Mouse (Mus musculus) heart, postnatal 0 days (tissue): ENCODE results near the gene Scin. TPM values are rescaled to one million over a fixed set of nuclear protein-coding genes. Genes with fewer than 3 reads are reported as not detected.
A peak's percentile ranks its signal among the peaks of the same experiment; 100 is the strongest.

ENCODE experiments used
- ATAC-seq: fragments of 200-750 bp; cut with Nextera tagmentation; 2 replicates; pipeline ENCODE4 v1.8.0; 2017; ENCODE audit warnings: low read depth, moderate number of reproducible peaks, moderate library complexity; ENCODE audit not compliant: insufficient read depth
- DNase-seq: peaks from one replicate; pipeline ENCODE4 v3.0.0-alpha.2; 2016; ENCODE audit warnings: low spot score
- H3K27ac ChIP-seq: fragments of 300-500 bp; sonication (generic); 2 replicates; pipeline ENCODE4 v1.5.1; 2014; ENCODE audit warnings: low read depth, mild to moderate bottlenecking
- H3K27me3 ChIP-seq: fragments of 300-500 bp; sonication (generic); 2 replicates; pipeline ENCODE4 v1.6.1; 2014; ENCODE audit warnings: low read length, mixed read lengths; ENCODE audit not compliant: control insufficient read depth, insufficient read depth
- H3K36me3 ChIP-seq: fragments of 300-500 bp; sonication (generic); replicated peaks from 2 replicates; pipeline ENCODE4 v1.6.1; 2014; ENCODE audit warnings: low read length, mixed read lengths; ENCODE audit not compliant: control insufficient read depth, insufficient read depth
- H3K4me1 ChIP-seq: fragments of 300-500 bp; sonication (generic); 2 replicates; pipeline ENCODE4 v1.6.1; 2014; ENCODE audit warnings: antibody characterized with exemption; ENCODE audit not compliant: control insufficient read depth, insufficient read depth
- H3K4me2 ChIP-seq: fragments of 300-500 bp; sonication (generic); 2 replicates; pipeline ENCODE4 v1.6.1; 2014; ENCODE audit warnings: low read depth, mild to moderate bottlenecking, low read length, moderate library complexity
- H3K4me3 ChIP-seq: fragments of 300-500 bp; sonication (generic); 2 replicates; pipeline ENCODE4 v1.5.1; 2014; ENCODE audit warnings: low read depth, low read length
- H3K9ac ChIP-seq: fragments of 300-500 bp; sonication (generic); replicated peaks from 2 replicates; pipeline ENCODE4 v1.6.1; 2014; ENCODE audit warnings: low read depth, low read length, mixed read lengths
- H3K9me3 ChIP-seq: fragments of 300-500 bp; sonication (generic); replicated peaks from 2 replicates; pipeline ENCODE4 v1.6.1; 2016; ENCODE audit warnings: low read length; ENCODE audit not compliant: control insufficient read depth
- CTCF ChIP-seq: IDR thresholded peaks from 2 replicates; pipeline ENCODE4 v1.5.1; 2016; ENCODE audit warnings: antibody characterized with exemption, control low read depth, low read depth
- EP300 ChIP-seq: IDR thresholded peaks from 2 replicates; pipeline ENCODE4 v1.6.1; 2016; ENCODE audit warnings: antibody characterized with exemption, low read depth
- WGBS: fragments of 180-500 bp; shearing (Covaris S2); extraction: QIAGEN DNeasy Blood & Tissue Kit; methylation state at CpG from one replicate; pipeline ENCODE4 v1.1.7; 2014; 5-methylcytosine and 5-hydroxymethylcytosine counted together
- polyA plus RNA-seq: library from polyadenylated mRNA; unstranded; fragments of >200 nt; fragmentation: Nextera tagmentation; extraction: Ambion mirVana; gene quantifications from 2 replicates; pipeline ENCODE4 v1.2.1, GENCODE M21; 2015
- total RNA-seq: library from RNA; depleted of rRNA; stranded (reverse); fragments of >200 nt; gene quantifications from 2 replicates; pipeline ENCODE4 v1.2.3, GENCODE M21; 2014; ENCODE audit warnings: low replicate concordance

Gene Scin
- total and polyA plus RNA-seq, 2 experiments from 2014 or later, result 2.7 TPM

DNA sequence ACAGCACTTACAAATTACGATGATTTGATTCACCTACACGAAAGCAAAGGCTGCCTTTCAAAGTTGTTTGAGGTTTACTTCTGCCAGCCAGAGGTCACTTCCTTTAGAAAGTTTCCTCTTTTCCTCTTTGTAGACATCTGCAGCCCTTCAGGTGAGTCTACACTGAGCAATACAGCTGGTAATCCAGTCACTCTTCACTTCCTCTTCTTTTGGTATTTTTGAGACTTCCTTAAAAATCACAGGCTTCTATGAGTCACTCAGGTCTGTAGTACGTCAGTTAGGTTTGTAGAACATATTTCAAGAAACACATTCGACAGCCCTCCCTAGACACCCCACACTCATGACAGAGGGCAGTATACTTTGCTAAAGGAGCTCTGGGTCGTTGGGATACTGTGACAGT lies 6.7 kb upstream of the Scin start:
- no peaks in the 10 kb centered on the region for H3K4me1 ChIP-seq
- no peak for TF ChIP-seq CTCF
- no peak overlapping the region for H3K27ac ChIP-seq
- no peaks in the 10 kb centered on the region for H3K9me3 ChIP-seq
- ATAC-seq (no peak), DNase-seq (no peak)
- H3K36me3 ChIP-seq, result no peaks in the 10 kb centered on the region
- no peak overlapping the region for H3K4me3 ChIP-seq
- H3K27me3 ChIP-seq, result no peaks in the 10 kb centered on the region
- no peak overlapping the region for H3K9ac ChIP-seq
- H3K4me2 ChIP-seq, result no peak overlapping the region
- WGBS, result 64% methylated on average over 5 of the region's 5 CpGs

DNA sequence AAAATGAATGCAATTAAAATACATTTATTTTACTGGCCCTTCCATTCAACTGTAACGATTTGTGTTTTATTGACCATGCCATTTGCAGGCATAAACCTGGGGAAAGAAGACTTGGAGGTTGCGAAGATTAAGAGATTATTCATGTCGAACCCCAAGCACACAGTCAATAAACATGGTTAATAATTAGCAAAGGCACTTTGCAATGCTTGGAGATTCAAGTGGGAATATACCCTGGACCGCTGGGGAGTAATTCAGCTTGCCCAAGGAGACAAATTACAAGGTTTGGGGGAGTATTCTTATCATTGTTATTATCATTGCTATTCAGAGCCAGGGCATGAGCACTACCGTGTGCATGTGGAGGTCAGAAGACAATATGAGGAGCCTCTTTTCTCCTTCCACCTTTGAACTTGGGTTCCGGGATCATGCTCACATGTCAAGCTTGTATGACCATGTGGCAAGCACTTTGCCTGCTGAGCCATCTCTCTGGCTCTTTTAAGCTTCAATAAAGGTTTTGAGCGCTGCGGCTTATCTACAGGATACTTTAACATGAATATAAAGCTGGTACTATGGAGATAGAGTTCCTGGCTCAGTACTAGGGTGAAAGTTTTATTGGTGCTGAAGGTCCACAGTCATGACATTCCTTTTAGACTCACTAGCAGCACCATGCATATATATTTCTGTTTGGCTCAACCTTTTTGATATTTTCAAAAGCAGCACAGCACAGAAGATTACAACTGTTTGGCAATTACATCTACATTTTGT lies 5.6 kb upstream of the Scin start:
- DNase-seq, result no peak
- Histone ChIP-seq H3K9me3 (no peaks in the 10 kb centered on the region), H3K36me3 (no peaks in the 10 kb centered on the region), H3K9ac (no peak overlapping the region), H3K4me3 (no peak overlapping the region), H3K27me3 (no peaks in the 10 kb centered on the region), H3K4me1 (no peaks in the 10 kb centered on the region), H3K4me2 (no peak overlapping the region), H3K27ac (no peak overlapping the region)
- ATAC-seq, result no peak
- 81% methylated on average over 8 of the region's 8 CpGs for WGBS
- TF ChIP-seq EP300 (no peak), CTCF (no peak)

DNA sequence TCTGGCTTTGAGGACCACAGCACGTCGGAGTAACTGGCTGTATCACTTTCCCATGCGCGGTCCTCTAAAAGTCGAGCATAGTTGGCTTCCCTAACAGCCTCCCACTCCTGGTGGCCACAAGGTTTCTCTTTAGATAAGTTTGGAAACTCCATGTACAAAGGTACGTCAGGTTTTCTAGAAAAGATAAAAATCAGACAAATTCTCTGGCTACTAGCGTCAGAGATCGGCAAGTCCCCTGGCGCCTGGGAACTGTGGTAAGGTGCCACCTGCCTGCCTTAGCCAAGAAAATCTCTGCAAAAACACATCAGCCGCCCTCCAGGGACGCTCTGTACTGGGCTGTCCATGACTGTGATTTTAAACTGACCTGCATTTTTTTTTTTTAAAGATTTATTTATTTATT lies 501 bp upstream of the Scin start:
- no peak for ATAC-seq
- H3K9me3 ChIP-seq, result no peaks in the 10 kb centered on the region
- DNase-seq, result no peak
- WGBS, result 60% methylated on average over 11 of the region's 11 CpGs
- TF ChIP-seq CTCF (no peak), EP300 (no peak)
- no peak overlapping the region for H3K9ac ChIP-seq
- peak overlapping the region; percentile 76 for H3K4me2 ChIP-seq
- no peaks in the 10 kb centered on the region for H3K36me3 ChIP-seq
- H3K27me3 ChIP-seq, result 0 out of 2 replicates have a peak, but pooled peaks cover 5% of the 10 kb centered on the region
- no peak overlapping the region for H3K27ac ChIP-seq
- peak overlapping the region; percentile 52 for H3K4me3 ChIP-seq
- peaks cover 12% of the 10 kb centered on the region; the same call in 1 of the 2 replicates for H3K4me1 ChIP-seq

DNA sequence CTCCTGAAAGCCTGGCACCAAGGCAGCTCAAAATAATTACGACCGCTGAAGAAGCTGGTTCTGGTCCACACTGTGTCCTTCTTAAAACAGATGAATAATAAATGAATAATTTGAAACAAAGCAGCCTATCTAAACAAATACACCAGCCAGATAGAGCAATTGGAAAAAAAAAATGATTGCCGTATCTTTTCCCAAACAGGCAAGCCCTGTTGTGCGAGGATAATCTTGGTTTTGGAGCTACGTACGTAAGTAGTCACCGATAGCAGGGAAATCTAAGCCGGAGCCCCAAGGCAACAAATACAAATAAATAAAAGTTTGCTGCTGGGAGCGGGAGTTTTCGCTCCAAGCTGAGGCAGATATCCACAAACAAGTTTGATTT lies 845 bp downstream of the Scin start:
- Histone ChIP-seq H3K9ac (no peak overlapping the region), H3K36me3 (no peaks in the 10 kb centered on the region), H3K9me3 (no peaks in the 10 kb centered on the region), H3K4me3 (peak overlapping the region; percentile 52), H3K4me1 (peaks cover 12% of the 10 kb centered on the region; the same call in 1 of the 2 replicates), H3K27ac (no peak overlapping the region), H3K4me2 (peak overlapping the region; percentile 76), H3K27me3 (0 out of 2 replicates have a peak, but pooled peaks cover 5% of the 10 kb centered on the region)
- TF ChIP-seq CTCF (no peak), EP300 (no peak)
- DNase-seq, result no peak
- 17% methylated on average over 10 of the region's 10 CpGs for WGBS
- ATAC-seq, result no peak

DNA sequence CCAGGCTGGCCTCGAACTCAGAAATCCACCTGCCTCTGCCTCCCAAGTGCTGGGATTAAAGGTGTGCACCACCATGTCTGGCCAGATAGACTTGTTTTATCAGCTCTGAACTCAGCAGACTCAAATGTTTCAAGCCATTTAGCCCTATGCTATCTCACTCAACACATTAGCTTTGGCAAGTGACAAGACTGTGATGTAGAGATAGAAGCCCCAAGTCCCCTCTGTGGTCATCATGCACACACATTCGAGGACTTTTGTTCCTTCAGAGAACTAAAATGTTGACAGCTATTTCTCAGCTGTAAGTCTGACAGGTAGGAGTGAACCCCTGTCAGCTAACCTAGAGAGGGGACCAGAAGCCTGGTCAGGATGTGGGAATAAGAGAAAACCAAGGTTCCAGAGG lies 15.2 kb downstream of the Scin start:
- no peak overlapping the region for H3K4me3 ChIP-seq
- H3K27ac ChIP-seq, result no peak overlapping the region
- no peaks in the 10 kb centered on the region for H3K4me1 ChIP-seq
- no peak for DNase-seq
- 58% methylated on average over 2 of the region's 2 CpGs for WGBS
- no peak overlapping the region for H3K9ac ChIP-seq
- H3K36me3 ChIP-seq, result no peaks in the 10 kb centered on the region
- H3K4me2 ChIP-seq, result no peak overlapping the region
- no peak for ATAC-seq
- H3K9me3 ChIP-seq, result no peaks in the 10 kb centered on the region
- TF ChIP-seq CTCF (no peak), EP300 (no peak)
- no peaks in the 10 kb centered on the region for H3K27me3 ChIP-seq

DNA sequence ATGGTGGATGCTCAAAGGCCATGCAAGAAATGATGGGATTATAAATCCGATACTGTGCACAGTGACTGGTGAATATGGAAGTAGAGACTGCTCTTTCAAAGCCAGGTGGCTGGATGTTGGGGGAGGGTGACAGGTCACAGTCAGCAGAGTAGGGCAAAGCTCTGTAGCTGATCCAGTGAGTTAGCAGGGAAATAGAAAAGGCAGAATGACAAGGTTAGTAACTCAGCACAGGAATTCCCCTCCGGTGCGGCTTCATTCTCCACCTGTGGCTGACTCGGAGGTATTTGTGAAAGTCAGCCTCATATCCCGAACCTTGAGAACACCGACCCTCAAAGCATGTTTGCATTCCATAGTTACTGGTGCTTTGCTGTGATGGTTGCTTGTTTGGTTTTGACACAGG lies 17.0 kb downstream of the Scin start:
- Histone ChIP-seq H3K27me3 (no peaks in the 10 kb centered on the region), H3K4me1 (0 out of 2 replicates have a peak, but pooled peaks cover 4% of the 10 kb centered on the region), H3K4me3 (no peak overlapping the region), H3K36me3 (no peaks in the 10 kb centered on the region), H3K4me2 (no peak overlapping the region), H3K9ac (no peak overlapping the region), H3K27ac (no peak overlapping the region), H3K9me3 (no peaks in the 10 kb centered on the region)
- DNase-seq, result no peak
- 88% methylated on average over 6 of the region's 6 CpGs for WGBS
- ATAC-seq, result no peak
- TF ChIP-seq EP300 (no peak), CTCF (no peak)
